Mouse (Mus musculus) 3134 (cell line): ENCODE results near the gene Calhm4.

ENCODE experiments used
- DNase-seq: peaks from one replicate; pipeline ENCODE4 v3.0.0-alpha.2; 2011; ENCODE audit warnings: low spot score; ENCODE audit not compliant: insufficient read length; ENCODE audit errors: extremely low read depth

Gene Calhm4

GRCm38 (mm10) chr10:34044210-34044609 is at the start of gene Calhm4:
Calhm4 (minus strand) TSS chr10:34044310.
- no peak for DNase-seq

GRCm38 (mm10) chr10:34091888-34092287 is 47.8 kb upstream of the Calhm4 start:
- no peak for DNase-seq

- no peak for DNase-seq
Measured at GRCm38 (mm10) chr10:34090481-34090880, 46.4 kb upstream of the Calhm4 start.

- DNase-seq: no peak
Measured at GRCm38 (mm10) chr10:34089517-34089916, 45.4 kb upstream of the Calhm4 start.

- DNase-seq: no peak
Measured at GRCm38 (mm10) chr10:34088515-34088914, 44.4 kb upstream of the Calhm4 start.

- DNase-seq: no peak
Measured at GRCm38 (mm10) chr10:34086514-34086913, 42.4 kb upstream of the Calhm4 start.

GRCm38 (mm10) chr10:34074522-34075200 is 30.6 kb upstream of the Calhm4 start:
- DNase-seq: no peak

- no peak for DNase-seq
Measured at GRCm38 (mm10) chr10:34071650-34072049, 27.5 kb upstream of the Calhm4 start.

GRCm38 (mm10) chr10:34070999-34071492 is 26.9 kb upstream of the Calhm4 start:
- DNase-seq: peak; percentile 11

- no peak for DNase-seq
Measured at GRCm38 (mm10) chr10:34069606-34070005, 25.5 kb upstream of the Calhm4 start.

- no peak for DNase-seq
Measured at GRCm38 (mm10) chr10:34066591-34066990, 22.5 kb upstream of the Calhm4 start.

- DNase-seq: no peak
Measured at GRCm38 (mm10) chr10:34053987-34054386, 9.9 kb upstream of the Calhm4 start.

- no peak for DNase-seq
Measured at GRCm38 (mm10) chr10:34037401-34037800, 6.7 kb downstream of the Calhm4 start, which contains the start of gene Trappc3l. Trappc3l (plus strand) TSS chr10:34037597.

GRCm38 (mm10) chr10:34036587-34036986 is 7.5 kb downstream of the Calhm4 start:
- DNase-seq: no peak

- peak; percentile 15 for DNase-seq
Measured at GRCm38 (mm10) chr10:34033630-34034305, 10.3 kb downstream of the Calhm4 start.

- no peak for DNase-seq
Measured at GRCm38 (mm10) chr10:34030322-34030721, 13.8 kb downstream of the Calhm4 start.

GRCm38 (mm10) chr10:34019302-34020075 is 24.6 kb downstream of the Calhm4 start, which contains the start of gene Rwdd1:
Rwdd1 (minus strand) TSS chr10:34019624.
- peak; percentile 98 for DNase-seq

- DNase-seq: no peak
Measured at GRCm38 (mm10) chr10:34018746-34019301, 25.3 kb downstream of the Calhm4 start.

GRCm38 (mm10) chr10:34013241-34013640 is 30.9 kb downstream of the Calhm4 start:
- DNase-seq: no peak

GRCm38 (mm10) chr10:34012581-34012980 is 31.5 kb downstream of the Calhm4 start:
- no peak for DNase-seq

- DNase-seq: no peak
Measured at GRCm38 (mm10) chr10:33998397-33998796, 45.7 kb downstream of the Calhm4 start.
